Comparison of ENCODE assay signal across 12 mouse cellular contexts in genomic region chr2:164170326-164170725, GRCm38 (mm10). TPM values are rescaled to one million over a fixed set of nuclear protein-coding genes. Genes with fewer than 3 reads are reported as not detected.
A peak's percentile ranks its signal among the peaks of the same experiment; 100 is the strongest.
DNase-seq lines count a peak whose midpoint lies in the region; ATAC-seq lines count a peak whose summit lies in the region.
"Had no signal": no experiment of that assay in that cellular context is flagged by ENCODE, and none has a peak within 500 bp of the region (broad histone marks: within the 10 kb centered on the region; RNA-seq: fewer than 3 reads in every experiment).

No protein-coding gene starts in this region.

- H3K36me3 ChIP-seq in kidney, embryonic 15.5 days, result no peaks in the 10 kb centered on the region
- no peaks in the 10 kb centered on the region for H3K36me3 ChIP-seq in embryonic facial prominence, embryonic 10.5 days (replicated peaks)
- H3K36me3 ChIP-seq in hindbrain, embryonic 16.5 days (ENCODE audit: control insufficient read depth, insufficient read depth, low read length), result no peaks in the 10 kb centered on the region
- no peaks in the 10 kb centered on the region for H3K36me3 ChIP-seq in neural tube, embryonic 12.5 days

- no peak for ATAC-seq in kidney, embryonic 15.5 days (replicated peaks; ENCODE audit: low FRiP score)
- no peak for ATAC-seq in hindbrain, embryonic 16.5 days
- no peak for ATAC-seq in neural tube, embryonic 12.5 days (ENCODE audit: low FRiP score, low read depth)
- no peak for ATAC-seq in megakaryocyte-erythroid progenitor cell, adult 5-6 weeks (replicated peaks; ENCODE audit: low FRiP score, low TSS enrichment, poor library complexity, severe bottlenecking)

- peak overlapping the region; percentile 67 for H3K4me2 ChIP-seq in kidney, embryonic 15.5 days
- peak overlapping the region; percentile 57 for H3K4me2 ChIP-seq in hindbrain, embryonic 16.5 days (ENCODE audit: low read length)
- peak overlapping the region; percentile 70 for H3K4me2 ChIP-seq in neural tube, embryonic 12.5 days (replicated peaks)

- no peak for DNase-seq in kidney, adult 11 months
- peak; percentile 32 for DNase-seq in embryonic facial prominence, embryonic 10.5 days (ENCODE audit: low spot score)
- DNase-seq in gastrocnemius, postnatal 4 days (ENCODE audit: low spot score in 2 of 2), result no peak
- no peak for DNase-seq in layer of hippocampus, postnatal 25 days (ENCODE audit: extremely low spot score in 1 of 2, low spot score in 1 of 2)

- H3K9me3 ChIP-seq in kidney, embryonic 15.5 days (replicated peaks), result no peaks in the 10 kb centered on the region
- no peaks in the 10 kb centered on the region for H3K9me3 ChIP-seq in embryonic facial prominence, embryonic 10.5 days
- no peaks in the 10 kb centered on the region; the same call in 1 of the 2 replicates for H3K9me3 ChIP-seq in hindbrain, embryonic 16.5 days (ENCODE audit: control insufficient read depth, low read length)
- no peaks in the 10 kb centered on the region for H3K9me3 ChIP-seq in neural tube, embryonic 12.5 days

- H3K4me3 ChIP-seq in kidney, embryonic 15.5 days (replicated peaks), result peak overlapping the region; percentile 37
- peak overlapping the region; percentile 55 for H3K4me3 ChIP-seq in embryonic facial prominence, embryonic 10.5 days
- peak overlapping the region; percentile 36; the same call in 1 of the 2 replicates for H3K4me3 ChIP-seq in hindbrain, embryonic 16.5 days (ENCODE audit: low read length)
- 0 out of 2 replicates have a peak overlapping the region, but pooled peaks have one; percentile 11 for H3K4me3 ChIP-seq in neural tube, embryonic 12.5 days

- H3K27ac ChIP-seq in kidney, embryonic 15.5 days, result no peak overlapping the region
- H3K27ac ChIP-seq in embryonic facial prominence, embryonic 10.5 days (replicated peaks), result no peak overlapping the region
- H3K27ac ChIP-seq in hindbrain, embryonic 16.5 days (ENCODE audit: low read depth, low read length), result no peak overlapping the region
- H3K27ac ChIP-seq in neural tube, embryonic 12.5 days, result no peak overlapping the region

- H3K9ac ChIP-seq in kidney, embryonic 15.5 days, result no peak overlapping the region
- H3K9ac ChIP-seq in hindbrain, embryonic 16.5 days (ENCODE audit: low read depth, low read length), result no peak overlapping the region
- no peak overlapping the region for H3K9ac ChIP-seq in neural tube, embryonic 12.5 days

- H3K4me1 ChIP-seq in kidney, embryonic 15.5 days, result peaks cover 30% of the 10 kb centered on the region
- peaks cover 32% of the 10 kb centered on the region for H3K4me1 ChIP-seq in embryonic facial prominence, embryonic 10.5 days
- peaks cover 18% of the 10 kb centered on the region for H3K4me1 ChIP-seq in hindbrain, embryonic 16.5 days (ENCODE audit: control insufficient read depth, insufficient read depth, low read depth, low read length)
- peaks cover 28% of the 10 kb centered on the region for H3K4me1 ChIP-seq in neural tube, embryonic 12.5 days

- H3K27me3 ChIP-seq in kidney, embryonic 15.5 days, result peaks cover 84% of the 10 kb centered on the region
- H3K27me3 ChIP-seq in embryonic facial prominence, embryonic 10.5 days (replicated peaks; ENCODE audit: low read depth, poor library complexity, severe bottlenecking), result peaks cover 99% of the 10 kb centered on the region
- peaks cover 52% of the 10 kb centered on the region for H3K27me3 ChIP-seq in hindbrain, embryonic 16.5 days (replicated peaks; ENCODE audit: control insufficient read depth, insufficient read depth, low read length)
- H3K27me3 ChIP-seq in neural tube, embryonic 12.5 days (replicated peaks), result peaks cover 71% of the 10 kb centered on the region

- 6% methylated on average over 11 of the region's 11 CpGs for WGBS in kidney, embryonic 15.5 days
- WGBS in embryonic facial prominence, embryonic 10.5 days, result 4% methylated on average over 11 of the region's 11 CpGs
- WGBS in hindbrain, embryonic 16.5 days, result 3% methylated on average over 11 of the region's 11 CpGs
- 5% methylated on average over 11 of the region's 11 CpGs for WGBS in neural tube, embryonic 12.5 days

RNA-seq across cellular contexts. Expression of gene Kcns1, which starts 0.6 kb away (rescaled TPM):
- 0.23 and 0.28 TPM in 2 replicates for polyA plus RNA-seq in kidney, embryonic 15.5 days (2015; fragmentation: Nextera tagmentation; extraction: Ambion mirVana)
- not detected in 2 replicates for polyA plus RNA-seq in embryonic facial prominence, embryonic 10.5 days (2016; fragmentation: Nextera tagmentation; extraction: Ambion mirVana)
- 2.4 and 3.1 TPM in 2 replicates for polyA plus RNA-seq in hindbrain, embryonic 16.5 days (2015; fragmentation: Nextera tagmentation; extraction: Ambion mirVana)
- 0.06 and 0.23 TPM in 2 replicates for polyA plus RNA-seq in neural tube, embryonic 12.5 days (2016; fragmentation: Nextera tagmentation; extraction: Ambion mirVana)
- total RNA-seq in gastrocnemius, postnatal 4 days (2021), result under 1 TPM; 0.21 to 0.52 TPM
- 0.26 and 0.40 TPM in 2 replicates for total RNA-seq in megakaryocyte-erythroid progenitor cell, adult 5-6 weeks (2014; fragmentation: Nextera tagmentation)
- 0.88 and 2.2 TPM in 2 replicates for total RNA-seq in megakaryocyte-erythroid progenitor cell, adult 5-6 weeks (2017)
- total RNA-seq in layer of hippocampus, postnatal 25 days (2021), result 1 to 10 TPM; 4.4 to 5.0 TPM
- total RNA-seq: adrenal gland, adult 18-20 months had no signal

RNA-seq across cellular contexts. Expression of gene Wfdc5, which starts 12.2 kb away (rescaled TPM):
- 0.13 TPM in 1 of 2 replicates, not detected in the other for polyA plus RNA-seq in kidney, embryonic 15.5 days (2015; fragmentation: Nextera tagmentation; extraction: Ambion mirVana)
- polyA plus RNA-seq in embryonic facial prominence, embryonic 10.5 days (2016; fragmentation: Nextera tagmentation; extraction: Ambion mirVana), result not detected in 2 replicates
- not detected in 2 replicates for polyA plus RNA-seq in hindbrain, embryonic 16.5 days (2015; fragmentation: Nextera tagmentation; extraction: Ambion mirVana)
- polyA plus RNA-seq in neural tube, embryonic 12.5 days (2016; fragmentation: Nextera tagmentation; extraction: Ambion mirVana), result not detected in 2 replicates
- not detected for total RNA-seq in gastrocnemius, postnatal 4 days (2021)
- not detected in 2 replicates for total RNA-seq in megakaryocyte-erythroid progenitor cell, adult 5-6 weeks (2014; fragmentation: Nextera tagmentation)
- total RNA-seq in megakaryocyte-erythroid progenitor cell, adult 5-6 weeks (2017), result not detected in 2 replicates
- not detected for total RNA-seq in layer of hippocampus, postnatal 25 days (2021)
- total RNA-seq: adrenal gland, adult 18-20 months; left cerebral cortex, adult 8-10 months had no signal
- polyA plus RNA-seq: heart, embryonic 16.5 days; spleen, adult 2 months had no signal

RNA-seq across cellular contexts. Expression of gene Wfdc12, which starts 20.1 kb away (rescaled TPM):
- 0.55 TPM in 1 of 2 replicates, not detected in the other for polyA plus RNA-seq in kidney, embryonic 15.5 days (2015; fragmentation: Nextera tagmentation; extraction: Ambion mirVana)
- polyA plus RNA-seq in embryonic facial prominence, embryonic 10.5 days (2016; fragmentation: Nextera tagmentation; extraction: Ambion mirVana), result not detected in 2 replicates
- not detected in 2 replicates for polyA plus RNA-seq in hindbrain, embryonic 16.5 days (2015; fragmentation: Nextera tagmentation; extraction: Ambion mirVana)
- polyA plus RNA-seq in neural tube, embryonic 12.5 days (2016; fragmentation: Nextera tagmentation; extraction: Ambion mirVana), result not detected in 2 replicates
- not detected for total RNA-seq in gastrocnemius, postnatal 4 days (2021)
- total RNA-seq in megakaryocyte-erythroid progenitor cell, adult 5-6 weeks (2014; fragmentation: Nextera tagmentation), result not detected in 2 replicates
- not detected in 2 replicates for total RNA-seq in megakaryocyte-erythroid progenitor cell, adult 5-6 weeks (2017)
- not detected for total RNA-seq in layer of hippocampus, postnatal 25 days (2021)
- total RNA-seq: left cerebral cortex, adult 8-10 months had no signal
- polyA plus RNA-seq: heart, embryonic 16.5 days; spleen, adult 2 months had no signal

RNA-seq across cellular contexts. Expression of gene Wfdc15a, which starts 29.6 kb away (rescaled TPM):
- not detected in 2 replicates for polyA plus RNA-seq in kidney, embryonic 15.5 days (2015; fragmentation: Nextera tagmentation; extraction: Ambion mirVana)
- polyA plus RNA-seq in embryonic facial prominence, embryonic 10.5 days (2016; fragmentation: Nextera tagmentation; extraction: Ambion mirVana), result not detected in 2 replicates
- not detected in 2 replicates for polyA plus RNA-seq in hindbrain, embryonic 16.5 days (2015; fragmentation: Nextera tagmentation; extraction: Ambion mirVana)
- polyA plus RNA-seq in neural tube, embryonic 12.5 days (2016; fragmentation: Nextera tagmentation; extraction: Ambion mirVana), result not detected in 2 replicates
- total RNA-seq in gastrocnemius, postnatal 4 days (2021), result not detected
- total RNA-seq in megakaryocyte-erythroid progenitor cell, adult 5-6 weeks (2014; fragmentation: Nextera tagmentation), result not detected in 2 replicates
- not detected in 2 replicates for total RNA-seq in megakaryocyte-erythroid progenitor cell, adult 5-6 weeks (2017)
- total RNA-seq in layer of hippocampus, postnatal 25 days (2021), result not detected
- total RNA-seq: adrenal gland, adult 18-20 months; left cerebral cortex, adult 8-10 months had no signal
- polyA plus RNA-seq: heart, embryonic 16.5 days; spleen, adult 2 months had no signal

RNA-seq across cellular contexts. Expression of gene Wfdc15b, which starts 51.1 kb away (rescaled TPM):
- polyA plus RNA-seq in kidney, embryonic 15.5 days (2015; fragmentation: Nextera tagmentation; extraction: Ambion mirVana), result 70.1 and 91.1 TPM in 2 replicates
- polyA plus RNA-seq in embryonic facial prominence, embryonic 10.5 days (2016; fragmentation: Nextera tagmentation; extraction: Ambion mirVana), result not detected in 2 replicates
- polyA plus RNA-seq in hindbrain, embryonic 16.5 days (2015; fragmentation: Nextera tagmentation; extraction: Ambion mirVana), result not detected in 2 replicates
- polyA plus RNA-seq in neural tube, embryonic 12.5 days (2016; fragmentation: Nextera tagmentation; extraction: Ambion mirVana), result not detected in 2 replicates
- not detected for total RNA-seq in gastrocnemius, postnatal 4 days (2021)
- not detected in 2 replicates for total RNA-seq in megakaryocyte-erythroid progenitor cell, adult 5-6 weeks (2014; fragmentation: Nextera tagmentation)
- total RNA-seq in megakaryocyte-erythroid progenitor cell, adult 5-6 weeks (2017), result not detected in 2 replicates
- not detected for total RNA-seq in layer of hippocampus, postnatal 25 days (2021)
- total RNA-seq: adrenal gland, adult 18-20 months; left cerebral cortex, adult 8-10 months had no signal
